Mouse (Mus musculus): Measurements from ENCODE around the gene Tenm4. TPM values are rescaled to one million over a fixed set of nuclear protein-coding genes. Genes with fewer than 3 reads are reported as not detected.
A peak's percentile ranks its signal among the peaks of the same experiment; 100 is the strongest.

Gene Tenm4
- total RNA-seq, 1 experiment = 38.9 TPM

DNA sequence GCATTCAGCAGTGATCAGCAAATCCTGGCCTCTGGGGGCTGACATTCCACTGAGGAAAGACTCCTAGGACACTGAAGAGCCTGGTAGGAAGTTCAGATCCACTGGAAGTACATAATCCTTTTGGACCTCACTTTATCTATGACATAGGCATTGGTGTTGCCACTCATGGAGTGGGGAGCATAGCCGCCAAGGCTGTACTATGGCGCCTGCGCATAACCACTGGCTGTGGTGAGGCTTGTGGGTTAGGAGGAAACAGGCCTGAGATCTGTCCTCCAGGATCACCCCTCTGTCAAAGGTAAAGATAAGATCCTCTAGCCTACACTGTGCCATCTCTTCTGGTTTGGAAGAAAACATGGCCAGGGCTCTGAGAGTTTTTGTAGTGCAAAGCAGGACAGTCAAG is 712.3 kb downstream of the Tenm4 start:
- DNase-seq (ENCODE audit: low read depth, low spot score) = no peak
- Histone ChIP-seq H3K9me3 (ENCODE audit: control insufficient read depth, insufficient read depth, low read depth, low read length) (no peaks in the 10 kb centered on the region), H3K4me3 (ENCODE audit: insufficient read depth in 1 of 2, low read depth in 1 of 2, low read length in 2 of 2, poor library complexity in 1 of 2, severe bottlenecking in 1 of 2) (no peak overlapping the region), H3K4me1 (ENCODE audit: control insufficient read depth in 2 of 2, insufficient read depth in 2 of 2, low read length in 2 of 2, poor library complexity in 1 of 2) (no peaks in the 10 kb centered on the region), H3K9ac (ENCODE audit: insufficient read depth, low read depth, low read length, poor library complexity, severe bottlenecking) (no peak overlapping the region), H3K36me3 (ENCODE audit: control insufficient read depth, insufficient read depth, low read length, poor library complexity, severe bottlenecking) (no peaks in the 10 kb centered on the region), H3K27ac (ENCODE audit: insufficient read depth, low read depth, low read length, poor library complexity, severe bottlenecking) (no peak overlapping the region)
- in situ Hi-C loops (cut with MboI; ENCODE audit: low sequenced_read_pairs in 2 of 2, unreplicated experiment in 2 of 2) = no loop called here
- TF ChIP-seq CHD2 (IDR thresholded peaks at IDR 0.05; ENCODE audit: low read depth, low read length) = no peak
- no peak for TF ChIP-seq HCFC1 (IDR thresholded peaks at IDR 0.05; ENCODE audit: borderline replicate concordance, insufficient read depth, low read length)
- no peak for TF ChIP-seq ZNF384 (IDR thresholded peaks at IDR 0.05; ENCODE audit: low read depth, low read length)
- TF ChIP-seq ZC3H11A (IDR thresholded peaks at IDR 0.05; ENCODE audit: borderline replicate concordance, low read depth, low read length) = no peak
- no peak for TF ChIP-seq MAFK (IDR thresholded peaks at IDR 0.05; ENCODE audit: insufficient read depth, low read depth, low read length)

- Histone ChIP-seq H3K4me3 (ENCODE audit: insufficient read depth in 1 of 2, low read depth in 1 of 2, low read length in 2 of 2, poor library complexity in 1 of 2, severe bottlenecking in 1 of 2) (no peak overlapping the region), H3K4me1 (ENCODE audit: control insufficient read depth in 2 of 2, insufficient read depth in 2 of 2, low read length in 2 of 2, poor library complexity in 1 of 2) (peaks cover 2% of the 10 kb centered on the region in 2 experiments; a peak in 1 of 4 replicates), H3K9me3 (ENCODE audit: control insufficient read depth, insufficient read depth, low read depth, low read length) (no peaks in the 10 kb centered on the region), H3K9ac (ENCODE audit: insufficient read depth, low read depth, low read length, poor library complexity, severe bottlenecking) (no peak overlapping the region), H3K36me3 (ENCODE audit: control insufficient read depth, insufficient read depth, low read length, poor library complexity, severe bottlenecking) (no peaks in the 10 kb centered on the region), H3K27ac (ENCODE audit: insufficient read depth, low read depth, low read length, poor library complexity, severe bottlenecking) (no peak overlapping the region)
- in situ Hi-C loops (cut with MboI; ENCODE audit: low sequenced_read_pairs in 2 of 2, unreplicated experiment in 2 of 2) = no loop called here
- TF ChIP-seq ZNF384 (IDR thresholded peaks at IDR 0.05; ENCODE audit: low read depth, low read length) = no peak
- no peak for TF ChIP-seq CHD2 (IDR thresholded peaks at IDR 0.05; ENCODE audit: low read depth, low read length)
- TF ChIP-seq ZC3H11A (IDR thresholded peaks at IDR 0.05; ENCODE audit: borderline replicate concordance, low read depth, low read length) = no peak
- no peak for TF ChIP-seq HCFC1 (IDR thresholded peaks at IDR 0.05; ENCODE audit: borderline replicate concordance, insufficient read depth, low read length)
- no peak for TF ChIP-seq MAFK (IDR thresholded peaks at IDR 0.05; ENCODE audit: insufficient read depth, low read depth, low read length)
- DNase-seq (ENCODE audit: low read depth, low spot score) = no peak
These were observed 716.1 kb downstream of the Tenm4 start for GRCm38 (mm10) chr7:96887088-96887654.

GRCm38 (mm10) chr7:96889061-96890034 is 718.3 kb downstream of the Tenm4 start:
- no peaks in the 10 kb centered on the region; the same call in 1 of the 2 replicates for H3K36me3 ChIP-seq (ENCODE audit: control insufficient read depth, insufficient read depth, low read length, poor library complexity, severe bottlenecking)

GRCm38 (mm10) chr7:96890035-96890621 is 719.1 kb downstream of the Tenm4 start:
- no peak for TF ChIP-seq ZNF384 (IDR thresholded peaks at IDR 0.05; ENCODE audit: low read depth, low read length)
- no peak for TF ChIP-seq CHD2 (IDR thresholded peaks at IDR 0.05; ENCODE audit: low read depth, low read length)
- H3K36me3 ChIP-seq (ENCODE audit: control insufficient read depth, insufficient read depth, low read length, poor library complexity, severe bottlenecking) = peaks cover 4% of the 10 kb centered on the region; the same call in 1 of the 2 replicates
- H3K4me1 ChIP-seq (ENCODE audit: control insufficient read depth in 2 of 2, insufficient read depth in 2 of 2, low read length in 2 of 2, poor library complexity in 1 of 2) = peaks cover 2% of the 10 kb centered on the region in 2 experiments; a peak in 1 of 4 replicates
- H3K27ac ChIP-seq (ENCODE audit: insufficient read depth, low read depth, low read length, poor library complexity, severe bottlenecking) = no peak overlapping the region
- no peak overlapping the region for H3K9ac ChIP-seq (ENCODE audit: insufficient read depth, low read depth, low read length, poor library complexity, severe bottlenecking)
- H3K9me3 ChIP-seq (ENCODE audit: control insufficient read depth, insufficient read depth, low read depth, low read length) = no peaks in the 10 kb centered on the region
- in situ Hi-C loops (cut with MboI; ENCODE audit: low sequenced_read_pairs in 2 of 2, unreplicated experiment in 2 of 2) = no loop called here
- no peak overlapping the region for H3K4me3 ChIP-seq (ENCODE audit: insufficient read depth in 1 of 2, low read depth in 1 of 2, low read length in 2 of 2, poor library complexity in 1 of 2, severe bottlenecking in 1 of 2)
- DNase-seq (ENCODE audit: low read depth, low spot score) = peak; percentile 73

More at GRCm38 (mm10) chr7:96889061-96890034, 718.3 kb downstream of the Tenm4 start:
- no peak for DNase-seq (ENCODE audit: low read depth, low spot score)
- TF ChIP-seq MAFK (IDR thresholded peaks at IDR 0.05; ENCODE audit: insufficient read depth, low read depth, low read length) (no peak), CHD2 (IDR thresholded peaks at IDR 0.05; ENCODE audit: low read depth, low read length) (no peak), ZC3H11A (IDR thresholded peaks at IDR 0.05; ENCODE audit: borderline replicate concordance, low read depth, low read length) (no peak), HCFC1 (IDR thresholded peaks at IDR 0.05; ENCODE audit: borderline replicate concordance, insufficient read depth, low read length) (no peak), ZNF384 (IDR thresholded peaks at IDR 0.05; ENCODE audit: low read depth, low read length) (no peak)
- Histone ChIP-seq H3K9ac (ENCODE audit: insufficient read depth, low read depth, low read length, poor library complexity, severe bottlenecking) (no peak overlapping the region), H3K4me3 (ENCODE audit: insufficient read depth in 1 of 2, low read depth in 1 of 2, low read length in 2 of 2, poor library complexity in 1 of 2, severe bottlenecking in 1 of 2) (no peak overlapping the region), H3K27ac (ENCODE audit: insufficient read depth, low read depth, low read length, poor library complexity, severe bottlenecking) (no peak overlapping the region; the same call in 1 of the 2 replicates), H3K4me1 (ENCODE audit: control insufficient read depth in 2 of 2, insufficient read depth in 2 of 2, low read length in 2 of 2, poor library complexity in 1 of 2) (peaks cover 2% of the 10 kb centered on the region in 2 experiments; a peak in 1 of 4 replicates), H3K9me3 (ENCODE audit: control insufficient read depth, insufficient read depth, low read depth, low read length) (no peaks in the 10 kb centered on the region)
- in situ Hi-C loops (cut with MboI; ENCODE audit: low sequenced_read_pairs in 2 of 2, unreplicated experiment in 2 of 2) = no loop called here
